Mouse (Mus musculus): ENCODE data around the gene P4ha1. TPM values are rescaled to one million over a fixed set of nuclear protein-coding genes. Genes with fewer than 3 reads are reported as not detected.
"Not testable (repeated sequence)": the region's sequence is repeated elsewhere in the genome, so short reads cannot be mapped to it uniquely, and the experiment has no call there.

Gene P4ha1
- total RNA-seq, 2 experiments from 2014 or later = 43.4 to 48.1 TPM

DNA sequence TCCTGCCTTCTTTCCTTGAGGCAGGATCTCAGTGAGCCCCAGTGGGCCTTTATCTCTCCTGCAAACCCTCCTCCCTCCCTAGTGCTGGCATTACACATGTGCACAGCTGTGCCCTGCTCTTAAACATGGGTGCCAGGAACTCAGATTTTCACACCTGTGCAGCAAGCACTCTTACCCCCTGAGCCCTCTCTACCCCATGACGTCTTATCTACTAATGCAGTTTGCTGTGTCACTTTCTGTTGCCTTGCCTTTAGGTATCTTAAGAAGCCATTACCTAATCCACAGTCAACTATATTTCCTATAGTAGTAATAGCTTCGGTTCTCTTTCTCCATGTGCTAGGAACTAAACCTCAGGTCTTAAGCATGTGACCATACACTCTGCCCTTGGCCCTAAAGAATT is 40.1 kb downstream of the P4ha1 start:
- DNase-seq (ENCODE audit: low spot score in 2 of 2) = no peak
- intact Hi-C loops (cut with DNase I) = no loop called here

DNA sequence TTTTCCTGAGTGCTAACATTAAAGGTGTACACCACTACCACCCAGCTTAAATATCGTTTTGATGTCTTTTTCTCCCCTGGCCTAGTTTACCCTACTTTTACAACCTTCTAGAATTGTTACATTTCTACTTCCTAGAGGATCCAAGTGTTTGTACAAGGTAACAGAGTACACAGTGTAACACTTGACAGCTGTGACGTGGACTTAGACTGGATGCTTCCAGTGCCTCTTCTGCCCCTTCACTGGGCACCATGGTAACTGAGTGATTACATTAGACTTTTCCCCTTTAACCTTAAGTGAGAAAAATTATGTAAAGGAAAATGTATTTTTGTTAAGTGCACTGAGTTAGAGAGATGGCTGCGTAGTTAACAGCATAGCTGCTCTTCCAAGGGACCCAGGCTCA is 41.5 kb downstream of the P4ha1 start:
- DNase-seq (ENCODE audit: low spot score in 2 of 2) = no peak
- intact Hi-C loops (cut with DNase I) = no loop called here

DNA sequence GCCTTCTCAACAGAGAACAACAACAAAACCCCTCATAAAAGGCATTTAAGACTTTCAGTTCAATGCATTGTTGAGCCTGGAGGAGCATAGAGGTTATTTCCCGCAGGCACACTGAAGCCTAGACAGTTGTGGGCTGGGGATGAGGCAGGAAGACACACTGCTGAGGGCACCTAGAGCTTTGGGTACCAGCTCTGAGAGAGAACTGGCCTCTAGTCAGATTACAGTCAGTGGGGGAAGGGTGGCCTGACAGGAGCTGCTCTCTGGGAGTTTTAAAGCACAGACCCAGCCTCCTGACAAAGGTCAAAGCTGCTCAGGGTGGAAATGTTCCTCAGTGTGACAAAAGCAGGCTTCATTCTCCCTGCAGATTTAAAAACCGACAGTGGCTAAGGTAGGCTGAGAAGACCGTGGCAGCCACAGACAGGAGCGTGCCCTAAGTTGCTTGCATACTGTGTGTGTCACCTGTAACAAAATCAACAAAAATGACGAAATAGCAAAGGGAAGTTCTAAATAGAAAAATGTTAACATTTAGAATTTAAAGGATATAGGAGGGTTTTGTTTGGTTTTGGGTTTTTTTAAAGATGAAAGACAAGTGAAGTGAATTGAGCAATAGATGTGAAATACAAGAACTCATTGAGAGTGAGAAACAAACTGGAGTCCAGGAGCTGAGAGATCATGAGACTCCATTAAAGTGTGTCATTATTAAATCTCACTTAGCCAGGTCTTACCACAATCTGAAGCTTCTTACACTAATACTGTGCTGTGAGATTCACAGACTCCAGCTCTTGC is 42.9 kb downstream of the P4ha1 start:
- intact Hi-C loops (cut with DNase I) = no loop called here
- no peak for DNase-seq (ENCODE audit: low spot score in 2 of 2)

DNA sequence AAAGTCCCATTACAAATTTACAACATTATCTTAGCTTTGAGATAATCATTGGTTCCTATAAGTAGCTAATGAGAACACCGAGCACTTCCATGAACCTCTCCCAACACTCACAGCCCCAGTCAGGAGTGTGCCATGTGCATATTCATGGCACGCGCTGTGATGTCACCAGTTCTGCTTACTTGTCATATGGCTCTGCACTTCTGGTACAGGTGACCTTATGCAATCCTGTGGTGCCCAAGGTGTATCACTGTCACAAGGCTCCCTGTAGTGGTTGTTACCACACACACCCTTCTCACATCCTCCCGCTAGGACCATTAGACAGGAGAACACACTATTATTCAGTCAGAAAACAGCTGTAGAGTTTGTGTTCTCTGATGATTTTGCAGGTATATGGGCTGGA is 43.6 kb downstream of the P4ha1 start:
- DNase-seq (ENCODE audit: low spot score in 2 of 2) = no peak
- intact Hi-C loops (cut with DNase I) = no loop called here

DNA sequence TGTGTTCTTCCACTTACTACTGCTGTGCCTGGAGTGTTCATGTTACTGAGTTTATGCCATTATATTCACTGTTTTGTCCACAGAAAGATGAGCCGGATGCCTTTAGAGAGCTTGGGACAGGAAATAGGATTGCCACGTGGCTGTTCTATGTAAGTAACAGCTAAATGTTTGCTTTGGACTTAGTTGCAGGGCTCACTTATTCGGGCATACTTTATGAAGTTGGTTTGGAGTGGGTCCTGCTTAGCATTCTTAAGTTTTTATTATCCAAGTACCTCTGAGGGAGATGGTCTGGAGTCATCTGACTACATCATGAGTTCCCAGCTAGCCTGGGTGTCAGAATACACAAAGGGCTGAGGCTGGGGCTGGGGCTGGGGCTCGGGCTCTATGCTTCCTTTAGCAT is 44.1 kb downstream of the P4ha1 start:
- intact Hi-C loops (cut with DNase I) = no loop called here
- DNase-seq (ENCODE audit: low spot score in 2 of 2) = no peak

DNA sequence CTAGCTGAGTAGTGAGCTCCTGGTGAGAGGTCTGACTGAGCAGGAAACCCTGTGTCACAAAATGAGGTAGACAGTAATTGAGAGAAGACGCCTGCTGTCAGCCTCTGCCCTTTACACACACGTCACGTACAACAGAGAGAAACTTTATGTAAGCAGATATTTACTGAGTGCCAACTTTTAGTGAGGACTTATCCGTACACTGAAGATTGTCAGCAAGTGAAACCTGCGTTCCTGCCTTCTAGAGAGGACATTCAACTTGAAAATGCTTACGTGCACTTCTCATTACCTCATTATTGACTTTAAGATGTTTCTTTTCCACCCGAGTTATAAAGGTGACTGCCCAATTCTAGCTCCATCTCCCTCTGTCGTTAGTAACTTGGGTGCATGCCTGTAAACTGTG is 45.6 kb downstream of the P4ha1 start:
- no peak for DNase-seq (ENCODE audit: low spot score in 2 of 2)
- intact Hi-C loops (cut with DNase I) = no loop called here

DNA sequence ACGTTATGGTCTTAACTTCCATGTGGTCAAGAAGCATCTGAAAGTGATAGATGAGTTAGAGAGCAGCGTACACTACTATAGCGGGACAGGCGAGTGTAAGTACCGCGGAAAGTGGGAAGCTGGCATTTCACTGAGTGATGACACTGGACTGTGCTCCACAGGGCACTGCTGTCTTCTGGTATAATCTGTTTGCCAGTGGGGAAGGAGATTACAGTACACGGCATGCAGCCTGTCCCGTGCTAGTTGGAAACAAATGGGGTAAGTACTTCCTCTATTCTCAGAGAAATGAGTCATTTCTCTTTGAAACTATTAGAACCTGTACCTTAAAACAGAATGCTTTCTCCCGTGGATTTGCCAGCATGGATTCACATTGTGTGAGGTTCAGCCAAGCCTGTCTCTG is 46.3 kb downstream of the P4ha1 start:
- intact Hi-C loops (cut with DNase I) = no loop called here
- DNase-seq (ENCODE audit: low spot score in 2 of 2) = no peak

DNA sequence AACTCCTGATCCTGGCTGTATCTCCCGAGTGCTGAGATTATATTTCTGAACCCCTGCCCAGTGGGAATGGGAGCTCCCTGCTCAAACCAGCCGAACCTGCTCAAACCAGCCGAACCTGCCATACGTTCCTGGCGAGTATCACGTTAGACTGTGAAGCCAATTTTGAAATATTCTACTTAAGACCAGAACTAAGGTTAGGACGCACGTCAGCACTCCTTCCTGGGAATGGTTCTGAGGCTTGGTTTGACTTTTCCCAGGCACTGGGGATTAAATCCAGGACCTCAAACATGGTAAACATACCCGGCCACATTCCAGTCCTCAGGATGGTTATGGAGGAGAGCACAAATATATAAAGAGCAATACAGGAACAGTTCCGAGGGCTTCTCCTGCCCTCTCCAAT is 54.8 kb downstream of the P4ha1 start:
- intact Hi-C loops (cut with DNase I) = no loop called here

DNA sequence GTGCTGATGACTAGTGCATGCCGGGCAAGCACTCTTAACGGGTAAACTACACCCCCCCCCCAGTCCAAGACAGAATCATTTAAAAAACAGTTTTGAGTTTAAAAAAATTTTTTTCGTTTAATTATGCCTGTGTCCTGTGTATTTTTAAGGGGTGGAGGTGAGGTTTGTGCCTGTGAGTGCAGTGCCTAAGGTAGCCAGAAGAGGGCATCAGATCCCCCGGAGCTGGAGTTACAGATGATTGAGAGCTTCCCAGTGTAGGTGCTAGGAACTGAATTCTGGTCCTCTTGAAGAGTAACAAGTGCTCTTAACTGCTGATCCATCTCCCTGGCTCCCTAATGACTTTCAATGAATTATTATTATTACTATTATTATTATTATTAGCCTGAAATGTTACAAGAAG is 55.6 kb downstream of the P4ha1 start:
- intact Hi-C loops (cut with DNase I) = no loop called here
- no peak for DNase-seq (ENCODE audit: low spot score in 2 of 2)

More for the DNA sequence above, 54.8 kb downstream of the P4ha1 start:
- DNase-seq (ENCODE audit: low spot score in 2 of 2) = no peak

DNA sequence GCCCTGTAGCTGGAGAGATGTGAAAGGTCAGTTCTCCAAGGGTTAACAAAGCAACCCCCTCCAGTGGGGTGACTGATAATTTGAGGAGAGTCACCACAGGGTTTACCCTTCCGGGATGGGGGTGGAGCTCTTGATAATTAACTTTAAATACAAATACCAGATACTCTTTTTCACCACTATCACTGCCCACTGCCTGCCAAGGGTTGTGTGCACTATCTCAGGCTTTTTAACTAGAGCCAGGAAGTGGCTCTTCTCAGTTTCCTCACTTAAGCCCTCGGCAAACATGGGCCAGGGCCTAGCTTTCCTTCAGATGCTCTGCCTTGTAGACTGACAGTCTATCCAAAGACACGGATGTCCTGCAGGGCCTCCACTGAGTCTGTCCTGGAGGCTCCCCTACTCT is 56.8 kb downstream of the P4ha1 start:
- DNase-seq (ENCODE audit: low spot score in 2 of 2) = no peak
- intact Hi-C loops (cut with DNase I) = no loop called here

DNA sequence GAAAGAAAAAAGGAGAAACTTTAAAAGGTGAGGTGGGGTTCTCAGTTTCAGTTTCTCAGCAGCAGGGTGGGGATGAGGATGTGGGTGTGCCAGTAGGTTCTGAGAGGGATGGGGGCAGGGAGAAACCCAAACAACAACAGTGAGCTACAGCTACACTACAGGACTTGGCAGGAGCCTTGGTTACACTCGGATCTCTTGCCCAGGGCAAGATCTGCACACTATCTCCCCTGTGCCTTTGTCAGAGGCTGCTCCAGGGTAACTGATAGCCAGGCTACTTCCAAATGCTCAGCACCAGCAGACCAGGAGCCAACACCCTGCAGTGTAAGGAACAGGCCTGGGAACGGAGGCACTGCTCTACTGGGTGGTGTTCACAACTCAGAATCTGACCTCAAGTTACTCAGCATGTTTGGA is 57.3 kb downstream of the P4ha1 start:
- DNase-seq (ENCODE audit: low spot score in 2 of 2) = no peak
- intact Hi-C loops (cut with DNase I) = no loop called here

DNA sequence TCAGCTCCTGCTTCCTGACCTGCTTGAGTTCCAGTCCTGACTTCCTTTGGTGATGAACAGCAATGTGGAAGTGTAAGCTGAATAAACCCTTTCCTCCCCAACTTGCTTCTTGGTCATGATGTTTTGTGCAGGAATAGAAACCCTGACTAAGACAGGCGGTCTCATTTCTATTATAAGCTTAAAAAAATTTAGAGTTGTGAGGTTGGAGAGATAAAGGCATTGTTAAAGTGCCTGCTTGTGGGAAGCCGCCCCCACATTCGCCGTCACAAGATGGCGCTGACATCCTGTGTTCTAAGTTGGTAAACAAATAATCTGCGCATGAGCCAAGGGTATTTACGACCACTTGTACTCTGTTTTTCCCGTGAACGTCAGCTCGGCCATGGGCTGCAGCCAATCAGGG is 58.5 kb downstream of the P4ha1 start:
- intact Hi-C loops (cut with DNase I); DNase-seq (ENCODE audit: low spot score in 2 of 2): not testable (repeated sequence)

DNA sequence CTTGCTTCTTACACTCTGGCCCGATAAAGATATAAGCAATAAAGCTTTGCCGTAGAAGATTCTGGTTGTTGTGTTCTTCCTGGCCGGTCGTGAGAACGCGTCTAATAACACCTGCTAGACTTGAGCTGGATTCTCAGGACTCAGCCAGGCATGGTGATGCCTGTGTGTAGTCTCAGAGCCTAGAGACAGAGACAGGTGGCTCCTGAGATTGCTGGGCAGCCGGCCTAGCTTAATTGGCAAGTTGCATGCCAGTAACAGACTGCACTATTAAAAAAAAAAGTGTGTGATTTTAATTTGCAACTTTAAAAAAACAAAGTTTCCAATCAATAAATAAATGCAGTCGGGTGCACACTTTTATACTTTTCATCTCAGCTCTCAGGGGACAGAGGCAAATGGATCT is 63.9 kb downstream of the P4ha1 start:
- intact Hi-C loops (cut with DNase I) = no loop called here
- DNase-seq (ENCODE audit: low spot score in 2 of 2) = peak; percentile 15 to 35

DNA sequence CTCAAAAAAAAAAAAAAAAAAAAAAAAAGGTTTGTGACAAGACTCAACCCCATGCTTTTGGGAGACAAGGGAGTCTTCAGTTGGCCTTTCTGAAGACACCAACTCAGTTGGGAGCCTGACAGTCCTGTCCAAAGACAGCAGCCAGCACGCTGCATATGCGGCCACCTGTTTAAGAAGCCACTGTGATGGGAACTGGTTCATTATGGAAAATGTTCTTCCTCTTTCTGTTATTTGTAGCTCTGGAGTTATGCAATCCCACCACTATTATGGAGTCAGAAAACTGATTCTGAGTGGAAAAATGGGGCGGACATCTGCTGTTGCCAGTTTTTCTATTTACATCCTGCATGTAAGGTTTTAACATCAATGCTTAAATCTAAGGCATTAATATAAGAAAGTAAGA is 66.6 kb downstream of the P4ha1 start:
- intact Hi-C loops (cut with DNase I) = no loop called here
- DNase-seq (ENCODE audit: low spot score in 2 of 2) = peak in 1 of 2 experiments; percentile 77

DNA sequence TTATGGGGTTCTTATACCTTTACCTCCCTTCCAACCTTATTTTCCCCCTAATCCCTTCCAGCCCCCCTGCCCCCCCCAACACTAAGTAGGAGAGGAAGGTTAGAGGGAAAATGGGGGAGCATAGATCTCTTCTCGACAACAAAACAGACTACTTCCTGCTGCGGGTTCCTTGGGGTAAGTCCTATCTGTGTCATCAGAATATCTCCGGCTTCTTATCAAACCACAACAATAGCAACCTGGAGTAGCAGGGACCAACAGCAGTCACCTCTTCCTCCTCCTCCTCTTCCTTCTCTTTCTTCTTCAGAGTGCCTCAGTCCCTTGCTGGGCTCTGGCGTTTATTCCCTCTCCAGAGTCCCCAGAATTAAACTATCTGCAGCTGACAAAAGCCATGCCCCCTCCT is 68.8 kb downstream of the P4ha1 start:
- DNase-seq (ENCODE audit: low spot score in 2 of 2) = no peak
- intact Hi-C loops (cut with DNase I) = no loop called here

DNA sequence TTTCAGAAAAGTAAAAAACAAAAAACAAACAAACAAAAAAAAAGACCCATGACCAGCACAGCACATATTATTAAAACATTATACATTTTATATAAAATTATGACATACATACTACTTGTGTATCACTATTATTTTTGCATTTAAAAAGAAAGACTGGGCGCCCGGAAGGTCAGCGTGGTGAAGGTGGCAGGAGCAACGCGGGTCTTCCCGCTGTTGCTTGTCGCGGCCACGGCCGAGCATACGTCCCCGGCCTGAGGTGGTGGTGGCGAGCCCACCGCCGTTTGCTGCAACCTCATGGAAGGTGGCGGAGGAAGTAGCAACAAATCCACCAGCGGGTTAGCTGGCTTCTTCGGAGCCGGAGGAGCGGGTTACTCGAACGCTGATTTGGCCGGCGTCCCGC is 72.4 kb downstream of the P4ha1 start, which contains the start of gene Gm10273:
Gene Gm10273 (plus strand): TSS at position 172 of the 400 bp plus-strand sequence.
- DNase-seq (ENCODE audit: low spot score in 2 of 2); intact Hi-C loops (cut with DNase I): not testable (repeated sequence)

DNA sequence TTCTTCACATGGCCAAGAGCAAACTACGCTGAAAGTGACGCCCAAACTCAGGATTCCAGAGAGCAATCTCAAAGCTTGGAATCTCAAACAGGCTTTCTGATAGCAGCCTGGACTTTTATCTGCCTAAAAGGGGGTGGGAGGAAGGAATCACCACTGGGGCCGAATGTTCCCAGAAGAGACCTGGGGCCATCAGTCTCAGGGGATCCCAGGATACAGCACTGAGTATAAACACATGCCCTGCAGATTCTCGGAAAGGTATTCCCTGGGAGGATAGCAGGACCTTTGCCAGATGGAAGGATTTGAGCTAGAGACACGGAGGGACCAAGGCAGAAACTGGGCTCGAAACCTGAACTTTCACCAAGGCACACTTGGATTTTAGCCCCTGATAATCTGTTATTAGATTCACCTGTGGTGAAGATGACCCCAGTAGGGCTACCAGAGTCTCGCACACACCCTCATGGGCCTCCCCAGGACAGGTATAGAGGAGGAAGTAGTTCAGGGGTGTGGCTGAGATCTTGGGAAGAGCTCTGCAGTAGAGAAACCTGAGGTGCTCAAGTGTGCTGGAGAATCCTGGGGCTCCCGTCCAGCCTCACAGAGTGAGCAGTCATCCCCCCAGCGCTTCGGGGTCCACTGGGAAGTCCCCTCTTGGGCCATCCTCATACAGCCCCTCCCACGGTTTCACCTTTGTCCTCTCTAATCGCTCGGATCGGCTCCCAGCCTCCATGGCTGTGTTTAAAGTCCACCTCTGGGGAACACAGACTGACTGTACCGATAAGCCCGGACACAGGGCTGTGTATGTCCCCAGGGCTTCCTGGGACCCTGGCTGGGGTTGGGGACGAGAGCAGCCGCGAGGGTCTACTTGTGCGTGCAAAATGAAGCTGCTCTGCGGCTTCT is 80.0 kb downstream of the P4ha1 start, which contains the start of gene Pla2g12b:
Gene Pla2g12b (plus strand): TSS at position 762 of the 894 bp plus-strand sequence.
- intact Hi-C loops (cut with DNase I) = no loop called here
- no peak for DNase-seq (ENCODE audit: low spot score in 2 of 2)

DNA sequence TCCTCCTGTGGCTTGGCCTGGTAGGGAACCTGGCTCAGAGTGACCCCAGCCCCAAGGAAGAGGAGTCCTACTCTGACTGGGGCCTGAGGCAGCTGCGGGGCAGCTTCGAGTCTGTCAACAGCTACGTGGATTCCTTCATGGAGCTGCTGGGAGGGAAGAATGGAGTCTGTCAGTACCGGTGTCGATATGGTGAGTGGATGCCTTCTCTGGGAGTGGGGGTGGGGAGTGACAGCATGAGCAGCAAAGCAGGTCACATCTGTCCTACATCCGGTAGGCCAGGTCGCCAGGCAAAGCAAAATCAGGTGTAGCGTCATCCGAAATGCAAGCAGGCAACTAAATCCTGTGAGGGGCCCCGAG is 80.7 kb downstream of the P4ha1 start:
- no peak for DNase-seq (ENCODE audit: low spot score in 2 of 2)
- intact Hi-C loops (cut with DNase I) = no loop called here

DNA sequence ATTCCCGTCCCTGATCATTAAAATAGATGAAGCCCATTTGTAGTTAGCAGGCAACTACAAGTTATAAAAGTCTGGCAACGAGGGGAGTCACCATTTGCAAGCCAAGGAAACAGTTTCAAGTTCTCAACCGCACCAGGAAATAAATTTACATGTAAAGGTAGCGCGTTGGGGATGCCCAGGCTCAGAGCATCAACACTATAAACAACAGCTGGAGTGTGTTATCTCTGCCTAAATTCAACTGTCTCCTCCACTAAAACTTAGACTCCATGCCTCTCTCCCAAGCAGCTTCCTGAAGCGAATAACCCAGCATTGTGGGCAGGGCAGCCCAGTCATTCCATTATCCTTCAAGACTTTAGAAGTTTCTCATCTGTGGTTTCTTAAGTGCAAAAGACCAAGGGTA is 85.4 kb downstream of the P4ha1 start:
- intact Hi-C loops (cut with DNase I) = no loop called here
- no peak for DNase-seq (ENCODE audit: low spot score in 2 of 2)

DNA sequence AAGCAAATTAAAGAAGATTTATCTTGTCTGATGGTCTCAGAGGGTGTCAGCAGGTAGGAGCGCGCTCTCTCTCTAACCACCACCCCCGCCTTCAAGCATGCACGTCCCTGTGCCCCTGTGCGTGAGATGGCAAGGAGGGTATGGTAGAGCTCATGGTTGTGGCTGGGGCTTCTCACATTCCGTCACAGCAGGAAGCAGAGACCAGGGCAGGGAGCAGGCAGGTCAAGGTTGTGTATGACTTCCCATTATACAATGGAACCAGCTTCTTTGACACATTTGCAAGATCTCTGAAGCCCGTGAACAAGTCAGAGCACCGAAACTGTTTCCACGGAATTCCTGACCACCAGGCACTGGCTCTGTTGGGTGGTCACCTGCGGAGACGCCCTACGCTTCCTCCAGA is 87.2 kb downstream of the P4ha1 start:
- no peak for DNase-seq (ENCODE audit: low spot score in 2 of 2)
- intact Hi-C loops (cut with DNase I) = no loop called here

DNA sequence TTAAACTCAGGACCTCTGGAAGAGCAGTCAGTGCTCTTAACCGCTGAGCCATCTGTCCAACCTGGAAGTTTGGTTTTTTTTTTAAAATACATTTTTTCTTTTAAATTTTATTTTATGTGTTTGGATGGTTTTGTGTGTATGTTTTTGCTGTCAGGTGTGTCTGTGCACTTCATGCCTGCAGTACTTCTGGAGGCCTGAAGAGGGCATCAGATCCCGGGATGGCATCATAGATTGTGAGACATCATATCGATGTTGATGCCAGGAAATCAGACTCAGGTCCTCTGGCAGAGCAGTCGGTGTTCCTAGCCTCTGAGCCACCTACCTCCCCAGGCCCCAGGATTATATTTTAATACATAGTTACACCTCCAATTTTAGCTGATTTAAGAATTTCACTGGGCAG is 90.6 kb downstream of the P4ha1 start:
- intact Hi-C loops (cut with DNase I) = no loop called here
- DNase-seq (ENCODE audit: low spot score in 2 of 2) = no peak
